Mouse (Mus musculus) C2C12 (cell line): ENCODE data around the gene Det1.

Experiments used
- FOSL1 ChIP-seq: IDR thresholded peaks from one replicate; pipeline ENCODE4 v1.8.0; 2011; ENCODE audit warnings: mild to moderate bottlenecking, low read length; ENCODE audit not compliant: poor library complexity, insufficient read depth, severe bottlenecking
- MAX ChIP-seq: IDR thresholded peaks from one replicate; pipeline ENCODE4 v1.6.1; 2011; ENCODE audit warnings: mild to moderate bottlenecking, control low read depth

GRCm38 (mm10) chr7:78855044-78855655 lies 8.1 kb upstream of the Det1 start:
- no peak for TF ChIP-seq MAX
- no peak for TF ChIP-seq FOSL1
